Comparison of ENCODE assay signal across 30 mouse cellular contexts in the genomic region with DNA sequence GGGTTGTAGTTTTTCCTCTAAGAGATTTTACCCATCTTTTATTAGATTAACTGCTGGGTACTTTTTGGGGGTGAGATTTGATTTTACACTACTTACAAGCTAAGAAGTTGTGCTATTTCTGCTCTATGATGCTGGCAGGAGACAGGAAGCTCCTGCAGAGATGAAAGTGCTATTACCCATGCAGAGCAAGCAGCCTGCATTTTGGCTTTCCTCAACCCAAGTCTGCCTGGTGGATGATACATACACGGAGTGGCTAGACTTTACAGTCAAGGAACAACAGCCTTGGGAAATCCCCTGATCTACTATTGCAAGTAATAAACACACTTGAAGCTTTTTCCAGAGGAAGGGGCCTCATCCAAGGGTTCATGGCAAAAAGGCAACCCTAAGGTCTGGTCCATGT.
DNase-seq lines count a peak whose midpoint lies in the region; ATAC-seq and TF ChIP-seq lines count a peak whose summit lies in the region.
"Had no signal": no experiment of that assay in that cellular context is flagged by ENCODE, and none has a peak within 500 bp of the region (broad histone marks: within the 10 kb centered on the region; RNA-seq: fewer than 3 reads in every experiment).

No protein-coding gene starts in this region.

- ATAC-seq in CD4-positive, CD25-positive, alpha-beta regulatory T cell, adult 4 months, result peak; percentile 83
- ATAC-seq in common myeloid progenitor, adult 5-6 weeks (replicated peaks; ENCODE audit: low read depth, poor library complexity, severe bottlenecking), result 0 out of 2 replicates have a peak, but pooled peaks have one; percentile 11
- ATAC-seq in midbrain, embryonic 11.5 days (ENCODE audit: low FRiP score), result no peak
- ATAC-seq: intestine, embryonic 15.5 days had no signal

- no peaks in the 10 kb centered on the region for H3K27me3 ChIP-seq in thymus, adult 2 months (ENCODE audit: control insufficient read depth, insufficient read depth, low read length)
- no peaks in the 10 kb centered on the region for H3K27me3 ChIP-seq in midbrain, embryonic 11.5 days (ENCODE audit: control insufficient read depth, insufficient read depth, low read length)
- H3K27me3 ChIP-seq: embryonic facial prominence, embryonic 13.5 days; forebrain, embryonic 12.5 days; intestine, embryonic 15.5 days; liver, embryonic 13.5 days; midbrain, embryonic 12.5 days; neural tube, embryonic 12.5 days; stomach, embryonic 15.5 days had no signal

- H3K4me1 ChIP-seq in thymus, adult 2 months (replicated peaks; ENCODE audit: control insufficient read depth, insufficient read depth, low read length), result peaks cover 3% of the 10 kb centered on the region; the same call in 1 of the 2 replicates
- no peaks in the 10 kb centered on the region for H3K4me1 ChIP-seq in midbrain, embryonic 11.5 days (ENCODE audit: control insufficient read depth, insufficient read depth, low read length)
- H3K4me1 ChIP-seq: embryonic facial prominence, embryonic 13.5 days; forebrain, embryonic 12.5 days; intestine, embryonic 15.5 days; liver, embryonic 13.5 days; midbrain, embryonic 12.5 days; neural tube, embryonic 12.5 days; stomach, embryonic 15.5 days had no signal

- no peak for TF ChIP-seq CTCF in thymus, adult 2 months (IDR thresholded peaks at IDR 0.05; ENCODE audit: borderline replicate concordance, control insufficient read depth, extremely low read depth, insufficient read depth, low read length, poor library complexity)

- peak; percentile 15 for DNase-seq in A20 (ENCODE audit: low read depth, low spot score)
- peak; percentile 37 for DNase-seq in thymus, adult 2 months
- DNase-seq in midbrain, embryonic 11.5 days (ENCODE audit: low spot score, missing footprints), result no peak
- DNase-seq in lung, adult 18-20 months, result no peak
- DNase-seq in layer of hippocampus, postnatal 25 days (ENCODE audit: extremely low spot score in 1 of 2, low spot score in 1 of 2), result no peak
- no peak for DNase-seq in testis, postnatal 14 days (ENCODE audit: low spot score)
- DNase-seq: adrenal gland, adult 2 months; cerebellum, adult 11-12 months; cerebellum, postnatal 14 days; embryo, embryonic 11 days; gastrocnemius, postnatal 25 days; heart, adult 18-20 months; heart, postnatal 36 days; kidney, postnatal 36 days; liver, embryonic 13.5 days; lung, embryonic 14.5 days; retina, postnatal 1 day; right cerebral cortex, postnatal 25 days; spleen, adult 18-20 months had no signal

- H3K4me2 ChIP-seq in midbrain, embryonic 11.5 days, result no peak overlapping the region
- H3K4me2 ChIP-seq: embryonic facial prominence, embryonic 13.5 days; forebrain, embryonic 12.5 days; hindbrain, embryonic 14.5 days; intestine, embryonic 15.5 days; liver, embryonic 13.5 days; lung, embryonic 14.5 days; midbrain, embryonic 12.5 days; neural tube, embryonic 12.5 days; stomach, embryonic 15.5 days had no signal

- 6% methylated on average over 1 of the region's 1 CpGs for WGBS in thymus, adult 2 months
- 58% methylated on average over 1 of the region's 1 CpGs for WGBS in midbrain, embryonic 11.5 days

- H3K36me3 ChIP-seq in thymus, adult 2 months (ENCODE audit: control insufficient read depth, insufficient read depth, low read length), result no peaks in the 10 kb centered on the region
- H3K36me3 ChIP-seq in midbrain, embryonic 11.5 days (ENCODE audit: control insufficient read depth, insufficient read depth, low read length), result no peaks in the 10 kb centered on the region
- H3K36me3 ChIP-seq: embryonic facial prominence, embryonic 13.5 days; forebrain, embryonic 12.5 days; intestine, embryonic 15.5 days; liver, embryonic 13.5 days; midbrain, embryonic 12.5 days; neural tube, embryonic 12.5 days; stomach, embryonic 15.5 days had no signal

- no peak for TF ChIP-seq POLR2A in thymus, adult 2 months (IDR thresholded peaks at IDR 0.05; ENCODE audit: control insufficient read depth, extremely low read depth, insufficient read depth, low read length, poor library complexity)

- no peak overlapping the region for H3K4me3 ChIP-seq in thymus, adult 2 months (ENCODE audit: control insufficient read depth, insufficient read depth, low read length)
- no peak overlapping the region for H3K4me3 ChIP-seq in midbrain, embryonic 11.5 days (ENCODE audit: low read depth, low read length)
- H3K4me3 ChIP-seq: embryonic facial prominence, embryonic 13.5 days; erythroblast, embryonic 14.5 days; forebrain, embryonic 12.5 days; intestine, embryonic 15.5 days; liver, embryonic 13.5 days; midbrain, embryonic 12.5 days; neural tube, embryonic 12.5 days; stomach, embryonic 15.5 days had no signal

- no peak overlapping the region for H3K9ac ChIP-seq in midbrain, embryonic 11.5 days (ENCODE audit: low read length)
- H3K9ac ChIP-seq: embryonic facial prominence, embryonic 13.5 days; forebrain, embryonic 12.5 days; hindbrain, embryonic 14.5 days; intestine, embryonic 15.5 days; liver, embryonic 13.5 days; lung, embryonic 14.5 days; midbrain, embryonic 12.5 days; neural tube, embryonic 12.5 days; stomach, embryonic 15.5 days had no signal

- no peaks in the 10 kb centered on the region for H3K9me3 ChIP-seq in midbrain, embryonic 11.5 days (ENCODE audit: control insufficient read depth, low read length)
- H3K9me3 ChIP-seq: embryonic facial prominence, embryonic 13.5 days; forebrain, embryonic 12.5 days; intestine, embryonic 15.5 days; liver, embryonic 13.5 days; midbrain, embryonic 12.5 days; neural tube, embryonic 12.5 days; stomach, embryonic 15.5 days had no signal

- H3K27ac ChIP-seq in thymus, adult 2 months (ENCODE audit: control insufficient read depth, insufficient read depth, low read length), result no peak overlapping the region
- H3K27ac ChIP-seq in midbrain, embryonic 11.5 days (ENCODE audit: low read depth, low read length), result no peak overlapping the region
- H3K27ac ChIP-seq: embryonic facial prominence, embryonic 13.5 days; forebrain, embryonic 12.5 days; hindbrain, embryonic 14.5 days; intestine, embryonic 15.5 days; liver, embryonic 13.5 days; macrophage; midbrain, embryonic 12.5 days; neural tube, embryonic 12.5 days; stomach, embryonic 15.5 days had no signal

Comparison
In these comparisons a context has a peak if more than half of its experiments do, and no peak if none do; other contexts are left out.
1. DNase-seq: peak in A20 (single experiment) and thymus, adult 2 months (single experiment); none in midbrain, embryonic 11.5 days (single experiment), lung, adult 18-20 months (0 of 2), layer of hippocampus, postnatal 25 days (0 of 2) and testis, postnatal 14 days (single experiment).